Mouse (Mus musculus): ENCODE measurements at regions not wholly inside any gene's neighbourhood (a gene's known extent, or its start where the extent isn't known, plus 50 kb on each side); places are given as distances from the start of the nearest gene placed in this dataset.

DNA sequence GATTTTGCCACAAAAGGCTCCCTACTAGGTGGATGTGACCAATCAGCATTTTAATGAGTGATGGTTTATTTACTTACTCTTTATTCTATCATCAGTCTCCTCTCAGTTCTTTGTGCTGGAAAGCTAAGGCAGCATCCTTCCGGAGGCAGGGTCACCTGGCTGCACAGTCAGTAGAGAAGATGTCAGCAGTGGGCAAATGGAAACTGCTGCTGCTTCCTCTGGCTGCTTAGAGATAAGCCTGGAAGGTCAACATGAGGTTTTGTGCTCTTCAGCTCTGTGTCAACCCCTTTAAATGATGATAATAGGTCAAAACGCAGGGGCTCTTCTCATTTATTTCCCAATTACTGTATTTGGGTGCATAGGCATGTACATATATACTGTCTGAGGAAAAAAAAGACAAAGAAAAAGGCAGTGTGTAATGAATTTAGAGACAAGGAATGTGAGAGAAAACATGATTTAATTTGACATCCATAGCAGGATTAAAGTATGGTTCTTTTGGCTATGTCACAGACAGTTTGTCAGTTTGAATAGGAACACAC lies 1106.1 kb downstream of the Adgrl3 start:
- no peak for DNase-seq (ENCODE audit: inconsistent age in 2 of 2, low spot score in 1 of 2)

DNA sequence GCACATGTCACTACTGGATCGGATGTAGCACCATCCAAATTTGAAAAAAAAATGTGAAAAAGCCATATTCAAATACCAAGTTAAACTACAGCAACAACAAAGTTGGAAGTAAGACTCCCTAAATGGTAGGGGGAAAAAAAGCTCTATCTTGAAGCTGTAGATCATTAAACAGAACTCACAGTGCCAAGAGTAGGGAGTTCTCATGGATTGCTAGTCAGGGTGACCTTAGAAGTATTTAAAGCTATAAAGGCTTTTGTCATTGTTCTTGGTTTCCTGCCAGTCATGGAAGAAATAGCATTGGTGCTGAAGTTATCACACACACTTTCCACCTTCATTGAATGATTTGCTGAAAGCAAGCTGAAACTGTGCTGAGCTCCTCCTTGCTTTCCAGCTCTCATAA lies 1122.1 kb downstream of the Adgrl3 start:
- DNase-seq (ENCODE audit: inconsistent age in 2 of 2, low spot score in 1 of 2), result no peak
